22 mouse cellular contexts compared by ENCODE assay signal in the genomic region with DNA sequence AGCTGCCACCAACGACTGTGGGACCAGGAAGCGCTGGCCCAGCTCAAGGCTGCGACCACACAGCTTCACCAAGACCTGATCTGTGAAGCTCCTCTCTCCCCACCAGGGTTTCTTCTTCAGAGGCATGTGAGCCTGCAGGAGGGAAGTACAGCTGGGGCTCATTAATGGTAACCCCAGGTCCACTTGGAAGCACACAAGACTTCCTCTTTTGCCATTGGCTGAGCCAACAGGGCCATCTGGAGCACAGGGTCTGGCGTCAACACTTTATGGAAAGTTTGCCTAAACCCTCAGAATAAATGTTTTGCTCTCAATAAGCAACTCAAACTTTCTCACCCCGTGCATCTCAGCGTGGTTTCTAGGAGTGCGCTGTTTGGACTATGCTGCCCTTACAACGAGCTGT. TPM values are rescaled to one million over a fixed set of nuclear protein-coding genes. Genes with fewer than 3 reads are reported as not detected.
DNase-seq lines count a peak whose midpoint lies in the region; ATAC-seq and TF ChIP-seq lines count a peak whose summit lies in the region.
"Had no signal": no experiment of that assay in that cellular context is flagged by ENCODE, and none has a peak within 500 bp of the region (broad histone marks: within the 10 kb centered on the region; RNA-seq: fewer than 3 reads in every experiment).

No protein-coding gene starts in this region.

- no peaks in the 10 kb centered on the region for H3K4me1 ChIP-seq in heart, embryonic 10.5 days
- no peaks in the 10 kb centered on the region for H3K4me1 ChIP-seq in stomach, postnatal 0 days (replicated peaks; ENCODE audit: control insufficient read depth, insufficient read depth)
- H3K4me1 ChIP-seq in kidney, embryonic 15.5 days, result no peaks in the 10 kb centered on the region
- H3K4me1 ChIP-seq: midbrain, embryonic 12.5 days had no signal

- no peak overlapping the region for H3K4me2 ChIP-seq in stomach, postnatal 0 days (replicated peaks; ENCODE audit: low read depth)
- H3K4me2 ChIP-seq in kidney, embryonic 15.5 days, result no peak overlapping the region
- H3K4me2 ChIP-seq: midbrain, embryonic 12.5 days had no signal

- H3K9ac ChIP-seq in stomach, postnatal 0 days (ENCODE audit: low read length), result no peak overlapping the region
- no peak overlapping the region for H3K9ac ChIP-seq in kidney, embryonic 15.5 days
- H3K9ac ChIP-seq: midbrain, embryonic 12.5 days had no signal

- H3K36me3 ChIP-seq in heart, embryonic 10.5 days, result no peaks in the 10 kb centered on the region
- no peaks in the 10 kb centered on the region for H3K36me3 ChIP-seq in stomach, postnatal 0 days (ENCODE audit: control insufficient read depth, insufficient read depth, low read length)
- no peaks in the 10 kb centered on the region for H3K36me3 ChIP-seq in kidney, embryonic 15.5 days
- H3K36me3 ChIP-seq: midbrain, embryonic 12.5 days had no signal

- DNase-seq in heart, adult 9 months (ENCODE audit: low spot score in 2 of 2), result peak; percentile 55 to 56
- no peak for DNase-seq in heart, embryonic 10.5 days (ENCODE audit: low spot score)
- DNase-seq in forelimb bud, embryonic 11.5 days (ENCODE audit: low read depth, low spot score), result peak; percentile 49
- peak; percentile 14 for DNase-seq in heart, postnatal 4 days
- DNase-seq in stomach, postnatal 0 days (ENCODE audit: low spot score), result no peak
- no peak for DNase-seq in spleen, adult 12 weeks (ENCODE audit: low spot score)
- DNase-seq: cerebellum, postnatal 25 days; kidney, postnatal 14 days; liver; lung, adult 2 months; lung, postnatal 36 days had no signal

- 79% methylated on average over 8 of the region's 8 CpGs for WGBS in heart, embryonic 10.5 days
- 70% methylated on average over 8 of the region's 8 CpGs for WGBS in stomach, postnatal 0 days
- WGBS in kidney, embryonic 15.5 days, result 89% methylated on average over 8 of the region's 8 CpGs

- no peaks in the 10 kb centered on the region for H3K9me3 ChIP-seq in heart, embryonic 10.5 days
- no peaks in the 10 kb centered on the region for H3K9me3 ChIP-seq in stomach, postnatal 0 days (ENCODE audit: control insufficient read depth, low read length)
- H3K9me3 ChIP-seq in kidney, embryonic 15.5 days (replicated peaks), result no peaks in the 10 kb centered on the region
- H3K9me3 ChIP-seq: midbrain, embryonic 12.5 days had no signal

- H3K27ac ChIP-seq in heart, embryonic 10.5 days, result no peak overlapping the region
- no peak overlapping the region for H3K27ac ChIP-seq in stomach, postnatal 0 days (replicated peaks)
- no peak overlapping the region for H3K27ac ChIP-seq in kidney, embryonic 15.5 days
- H3K27ac ChIP-seq: midbrain, embryonic 12.5 days had no signal

- H3K27me3 ChIP-seq in heart, embryonic 10.5 days (ENCODE audit: insufficient read depth, poor library complexity, severe bottlenecking), result peaks cover 4% of the 10 kb centered on the region
- no peaks in the 10 kb centered on the region for H3K27me3 ChIP-seq in stomach, postnatal 0 days (ENCODE audit: control insufficient read depth, insufficient read depth, low read length)
- H3K27me3 ChIP-seq in kidney, embryonic 15.5 days, result no peaks in the 10 kb centered on the region
- H3K27me3 ChIP-seq: midbrain, embryonic 12.5 days had no signal

- H3K4me3 ChIP-seq in heart, embryonic 10.5 days, result no peak overlapping the region
- H3K4me3 ChIP-seq in stomach, postnatal 0 days (ENCODE audit: low read depth, low read length), result no peak overlapping the region
- H3K4me3 ChIP-seq in kidney, embryonic 15.5 days (replicated peaks), result no peak overlapping the region
- H3K4me3 ChIP-seq: midbrain, embryonic 12.5 days had no signal

- TF ChIP-seq CTCF in stomach, postnatal 0 days (IDR thresholded peaks at IDR 0.05; ENCODE audit: low read depth), result peak; percentile 18; the same call in 1 of the 2 replicates

- TF ChIP-seq EP300 in stomach, postnatal 0 days (optimal IDR thresholded peaks at IDR 0.05), result no peak

- ATAC-seq in stomach, postnatal 0 days (ENCODE audit: low FRiP score, low TSS enrichment), result 0 out of 2 replicates have a peak, but pooled peaks have one; percentile 12
- no peak for ATAC-seq in kidney, embryonic 15.5 days (replicated peaks; ENCODE audit: low FRiP score)
- ATAC-seq: forebrain, embryonic 16.5 days; hindbrain, embryonic 16.5 days; intestine, postnatal 0 days had no signal

RNA-seq across cellular contexts. Expression of a gene that starts 29.4 kb away (rescaled TPM):
- not detected in 2 replicates for polyA plus RNA-seq in heart, embryonic 10.5 days (2016; fragmentation: Nextera tagmentation; extraction: Ambion mirVana)
- total RNA-seq in heart, postnatal 4 days (2021), result not detected
- not detected in 2 replicates for polyA plus RNA-seq in stomach, postnatal 0 days (2015; fragmentation: Nextera tagmentation; extraction: Ambion mirVana)
- polyA plus RNA-seq in kidney, embryonic 15.5 days (2015; fragmentation: Nextera tagmentation; extraction: Ambion mirVana), result not detected in 2 replicates
- total RNA-seq: ES-E14; gastrocnemius, adult 8-10 months; heart, postnatal 36 days; left cerebral cortex, adult 8-10 months had no signal
- polyA plus RNA-seq: forebrain, embryonic 16.5 days; hindbrain, embryonic 16.5 days; intestine, postnatal 0 days; lung, adult 2 months; neural tube, embryonic 14.5 days; small intestine, adult 2 months had no signal

Comparison
In these comparisons a context has a peak if more than half of its experiments do, and no peak if none do; other contexts are left out.
1. DNase-seq: peak in heart, adult 9 months (2 of 2), forelimb bud, embryonic 11.5 days (single experiment) and heart, postnatal 4 days (single experiment); none in heart, embryonic 10.5 days (single experiment), stomach, postnatal 0 days (single experiment) and spleen, adult 12 weeks (single experiment).